ENCODE assay signal across 8 mouse cellular contexts in the genomic region with DNA sequence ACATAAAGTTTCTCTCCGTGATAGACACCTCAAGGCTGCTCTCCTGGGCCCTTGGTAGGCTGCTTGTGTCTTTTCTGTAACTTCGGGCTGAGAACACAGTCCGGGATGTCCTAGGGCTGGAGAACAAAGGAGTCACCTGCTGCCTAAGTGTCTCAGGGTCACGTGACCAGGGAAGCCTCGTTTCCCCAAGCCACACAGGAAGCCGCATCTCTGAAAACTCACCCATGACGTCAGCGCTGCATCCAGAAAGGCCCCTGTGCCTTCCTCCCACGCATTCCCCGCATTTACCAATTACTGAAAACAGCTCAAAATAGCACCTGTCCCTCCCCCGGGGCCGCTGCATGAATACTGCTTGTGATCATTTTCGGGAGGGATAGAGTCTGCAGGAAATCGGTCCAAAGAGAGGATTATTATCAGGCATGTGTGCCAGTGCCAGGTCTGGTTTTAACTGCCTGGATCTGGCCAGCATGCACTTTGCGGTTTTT.
DNase-seq lines count a peak whose midpoint lies in the region; ATAC-seq and TF ChIP-seq lines count a peak whose summit lies in the region.

No protein-coding gene starts in this region.

- DNase-seq in intestine, embryonic 14.5 days (ENCODE audit: low spot score): peak; percentile 63
- peak; percentile 80 for DNase-seq in ZHBTc4 (ENCODE audit: low read depth, low spot score)
- DNase-seq in heart, postnatal 10 days: peak; percentile 55 to 57
- peak; percentile 71 to 73 for DNase-seq in left cerebral cortex, adult 18-20 months (ENCODE audit: low spot score in 2 of 2)
- DNase-seq in retina, embryonic 14.5 days (ENCODE audit: low spot score): peak; percentile 31
- no peak for DNase-seq in urinary bladder, postnatal 10 days (ENCODE audit: low spot score)

- H3K36me3 ChIP-seq in intestine, embryonic 14.5 days (ENCODE audit: control insufficient read depth, insufficient read depth, low read length): no peaks in the 10 kb centered on the region
- H3K36me3 ChIP-seq in intestine, postnatal 0 days (ENCODE audit: control insufficient read depth, insufficient read depth): no peaks in the 10 kb centered on the region
- no peaks in the 10 kb centered on the region for H3K36me3 ChIP-seq in embryonic facial prominence, embryonic 13.5 days

- H3K9me3 ChIP-seq in intestine, embryonic 14.5 days (ENCODE audit: control insufficient read depth, low read length): no peaks in the 10 kb centered on the region
- H3K9me3 ChIP-seq in intestine, postnatal 0 days (ENCODE audit: control insufficient read depth): no peaks in the 10 kb centered on the region
- H3K9me3 ChIP-seq in embryonic facial prominence, embryonic 13.5 days: no peaks in the 10 kb centered on the region

- peak overlapping the region; percentile 2; the same call in 1 of the 2 replicates for H3K4me2 ChIP-seq in intestine, embryonic 14.5 days (ENCODE audit: low read length)
- H3K4me2 ChIP-seq in intestine, postnatal 0 days (replicated peaks; ENCODE audit: low read depth): no peak overlapping the region
- peak overlapping the region; percentile 32 for H3K4me2 ChIP-seq in embryonic facial prominence, embryonic 13.5 days

- TF ChIP-seq CTCF in intestine, postnatal 0 days (IDR thresholded peaks at IDR 0.05; ENCODE audit: low read depth): no peak

- H3K27me3 ChIP-seq in intestine, embryonic 14.5 days (replicated peaks; ENCODE audit: control insufficient read depth, insufficient read depth, low read length): no peaks in the 10 kb centered on the region
- H3K27me3 ChIP-seq in intestine, postnatal 0 days (replicated peaks; ENCODE audit: control insufficient read depth, insufficient read depth, low read length): no peaks in the 10 kb centered on the region
- H3K27me3 ChIP-seq in embryonic facial prominence, embryonic 13.5 days: peaks cover 8% of the 10 kb centered on the region; the same call in 1 of the 2 replicates

- no peaks in the 10 kb centered on the region for H3K4me1 ChIP-seq in intestine, embryonic 14.5 days (replicated peaks; ENCODE audit: control insufficient read depth, insufficient read depth, low read length)
- H3K4me1 ChIP-seq in intestine, postnatal 0 days (replicated peaks; ENCODE audit: control insufficient read depth, insufficient read depth, low read length): peaks cover 3% of the 10 kb centered on the region; the same call in 1 of the 2 replicates
- peaks cover 19% of the 10 kb centered on the region for H3K4me1 ChIP-seq in embryonic facial prominence, embryonic 13.5 days

- H3K4me3 ChIP-seq in intestine, embryonic 14.5 days (ENCODE audit: low read depth, low read length): no peak overlapping the region
- no peak overlapping the region for H3K4me3 ChIP-seq in intestine, postnatal 0 days (ENCODE audit: low read depth, low read length)
- H3K4me3 ChIP-seq in embryonic facial prominence, embryonic 13.5 days: no peak overlapping the region

- intact Hi-C loops in heart, postnatal 10 days (cut with DNase I): no loop called here

- 31% methylated on average over 15 of the region's 15 CpGs for WGBS in intestine, embryonic 14.5 days
- WGBS in intestine, postnatal 0 days: 35% methylated on average over 15 of the region's 15 CpGs
- 23% methylated on average over 15 of the region's 15 CpGs for WGBS in embryonic facial prominence, embryonic 13.5 days

- no peak overlapping the region for H3K27ac ChIP-seq in intestine, embryonic 14.5 days (ENCODE audit: low read depth)
- no peak overlapping the region for H3K27ac ChIP-seq in intestine, postnatal 0 days (ENCODE audit: low read depth, low read length)
- no peak overlapping the region for H3K27ac ChIP-seq in embryonic facial prominence, embryonic 13.5 days

- no peak overlapping the region for H3K9ac ChIP-seq in intestine, embryonic 14.5 days (ENCODE audit: low read length)
- no peak overlapping the region for H3K9ac ChIP-seq in intestine, postnatal 0 days (ENCODE audit: low read depth, low read length)
- no peak overlapping the region for H3K9ac ChIP-seq in embryonic facial prominence, embryonic 13.5 days

- no peak for ATAC-seq in intestine, embryonic 14.5 days (replicated peaks; ENCODE audit: low FRiP score, low TSS enrichment, low read depth)
- ATAC-seq in intestine, postnatal 0 days: no peak
- no peak for ATAC-seq in embryonic facial prominence, embryonic 13.5 days (ENCODE audit: insufficient number of reproducible peaks, insufficient read depth, low FRiP score, low TSS enrichment, low read depth)
